Mouse (Mus musculus) lung, postnatal 0 days (tissue): ENCODE results near the gene Wbp1l.

ENCODE experiments used
- CTCF ChIP-seq: IDR thresholded peaks from 2 replicates; pipeline ENCODE4 v1.5.1; 2016; ENCODE audit warnings: antibody characterized with exemption, mild to moderate bottlenecking
- EP300 ChIP-seq: IDR thresholded peaks from 2 replicates; pipeline ENCODE4 v1.6.1; 2016; ENCODE audit warnings: antibody characterized with exemption, mild to moderate bottlenecking, control low read depth

DNA sequence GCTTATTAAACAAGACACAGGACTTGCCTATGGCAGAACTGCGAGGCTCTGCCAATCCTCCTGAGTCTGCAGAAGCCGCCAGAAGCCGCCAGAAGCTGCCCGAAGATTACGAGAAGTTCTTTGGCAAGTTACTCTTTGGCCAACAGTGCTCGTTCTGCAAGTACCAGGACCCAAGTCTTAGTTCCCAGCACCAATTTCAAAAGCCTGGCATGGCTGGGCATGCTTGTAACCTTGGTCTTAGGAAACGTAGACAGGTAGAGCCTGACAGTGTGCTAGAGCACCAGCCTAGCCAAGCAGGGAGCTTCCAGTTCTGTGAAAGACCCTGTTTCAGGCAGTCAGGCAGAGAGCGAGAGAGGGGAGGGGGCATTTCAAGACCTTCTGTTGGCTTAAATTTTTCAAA is 97.6 kb downstream of the Wbp1l start:
- TF ChIP-seq CTCF = no peak
- no peak for TF ChIP-seq EP300
